Mouse (Mus musculus) cerebellum, postnatal 14 days (tissue): ENCODE measurements around the gene Lefty2.
A peak's percentile ranks its signal among the peaks of the same experiment; 100 is the strongest.
"Not testable (repeated sequence)": the region's sequence is repeated elsewhere in the genome, so short reads cannot be mapped to it uniquely, and the experiment has no call there.

Experiments
- DNase-seq, 2 experiments: peaks; one replicate each; pipeline ENCODE4 v3.0.0; 2021; ENCODE audit warnings: mixed read lengths in 2 of 2

The Lefty2 gene

DNA sequence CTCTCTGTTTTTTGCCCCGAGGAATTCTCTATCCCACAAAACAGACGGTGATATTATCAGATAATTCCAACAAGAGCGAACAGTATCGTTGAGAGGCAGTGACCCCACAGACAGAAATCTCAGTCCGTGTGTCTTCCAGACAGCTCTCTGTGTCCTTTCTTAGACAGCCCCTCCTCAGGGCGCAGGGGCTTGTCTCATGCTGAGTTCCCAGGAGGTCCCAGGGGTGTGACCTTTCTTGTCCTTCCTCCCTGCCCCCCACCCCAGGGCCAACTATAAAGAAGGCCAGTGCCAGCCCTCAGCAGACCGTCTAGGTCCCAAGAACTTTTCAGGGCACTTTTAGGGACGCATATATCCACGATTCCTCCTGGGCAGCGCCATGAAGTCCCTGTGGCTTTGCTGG, at the start of gene Lefty2:
TSS of gene Lefty2 (plus strand) at position 301 of the 400 bp plus-strand sequence.
- no peak for DNase-seq

DNA sequence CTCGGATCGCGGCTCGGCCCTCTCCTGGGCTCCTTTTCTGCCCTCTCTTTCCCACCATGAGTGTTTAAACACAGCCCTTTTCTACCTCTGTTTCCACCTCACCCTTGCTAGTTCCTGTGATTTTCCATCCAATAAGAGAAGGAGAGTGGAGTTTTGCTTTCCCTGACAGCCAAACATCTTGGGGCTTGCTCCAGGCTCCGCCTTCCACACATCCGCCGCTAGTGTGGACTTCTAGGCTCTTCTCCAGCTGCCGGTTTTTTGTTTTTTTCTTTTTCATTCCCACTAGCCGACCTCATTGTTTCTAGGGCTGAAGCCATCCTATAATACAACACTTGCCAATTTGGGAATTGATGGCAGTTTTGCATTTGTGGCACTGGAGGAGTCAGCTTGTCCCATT, 44.8 kb upstream of the Lefty2 start:
- DNase-seq: peak; percentile 72 to 78

DNA sequence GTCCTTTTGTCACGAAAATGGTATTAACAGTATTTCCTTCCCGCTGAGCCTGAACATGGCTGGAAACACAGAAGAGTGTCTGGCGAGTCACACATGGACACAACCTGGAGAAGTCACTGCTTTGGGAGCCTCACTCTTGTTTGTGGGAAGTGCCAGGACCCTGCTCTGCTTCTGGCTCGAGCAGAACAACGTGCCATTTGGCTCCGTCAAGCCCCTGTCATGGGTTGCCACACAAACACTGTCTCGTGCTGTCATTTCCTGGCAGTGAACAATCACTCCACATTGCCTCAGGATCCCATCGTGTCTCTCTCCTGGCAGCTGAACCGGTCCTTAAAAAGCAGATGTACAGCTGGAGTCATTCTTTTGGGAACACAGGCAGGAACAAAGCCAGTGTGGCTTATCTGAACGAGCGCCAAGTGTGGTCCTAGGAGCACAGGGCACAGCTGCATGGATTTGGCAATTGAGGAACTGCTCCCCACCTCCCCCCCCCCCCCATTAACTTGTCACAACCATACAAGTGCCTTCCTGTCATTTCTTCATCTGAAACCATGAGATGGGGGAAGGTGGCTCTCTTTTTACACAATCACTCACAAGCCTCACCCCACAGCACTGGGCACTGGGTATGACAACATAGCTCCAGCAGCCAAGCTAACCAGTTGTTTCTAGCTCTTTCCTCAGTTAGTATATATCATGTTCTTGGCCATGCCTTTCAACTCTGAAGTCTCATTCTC, 44.2 kb upstream of the Lefty2 start:
- peak; percentile 81 to 86 for DNase-seq

DNA sequence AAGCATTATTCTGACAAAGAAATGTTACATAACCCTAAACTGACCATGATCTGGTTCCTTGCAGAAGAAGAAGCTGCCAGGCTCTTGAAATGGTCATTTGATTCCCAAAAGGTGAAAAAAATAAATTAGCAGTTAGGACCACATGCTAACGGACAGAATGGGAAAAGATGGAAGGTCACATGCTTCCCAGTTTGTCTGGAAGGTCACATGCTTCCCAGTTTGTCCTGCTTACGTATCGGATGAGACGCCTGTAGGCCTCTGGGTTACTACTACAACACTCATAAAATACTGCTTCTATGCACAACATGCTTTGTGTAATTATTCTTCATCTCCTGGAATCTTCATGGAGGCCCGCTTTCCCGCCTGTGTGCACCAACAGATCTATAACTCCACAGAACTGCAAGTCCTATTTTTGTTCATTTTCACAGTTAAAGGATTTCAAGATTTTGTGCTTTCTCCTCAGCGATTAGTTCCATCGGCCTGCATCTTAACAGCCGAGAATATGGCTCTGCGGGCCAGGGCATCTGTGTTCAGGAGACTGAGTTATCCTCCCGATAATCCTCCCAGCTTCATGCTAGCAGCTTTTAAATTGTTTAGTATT, 43.1 kb upstream of the Lefty2 start:
- no peak for DNase-seq

DNA sequence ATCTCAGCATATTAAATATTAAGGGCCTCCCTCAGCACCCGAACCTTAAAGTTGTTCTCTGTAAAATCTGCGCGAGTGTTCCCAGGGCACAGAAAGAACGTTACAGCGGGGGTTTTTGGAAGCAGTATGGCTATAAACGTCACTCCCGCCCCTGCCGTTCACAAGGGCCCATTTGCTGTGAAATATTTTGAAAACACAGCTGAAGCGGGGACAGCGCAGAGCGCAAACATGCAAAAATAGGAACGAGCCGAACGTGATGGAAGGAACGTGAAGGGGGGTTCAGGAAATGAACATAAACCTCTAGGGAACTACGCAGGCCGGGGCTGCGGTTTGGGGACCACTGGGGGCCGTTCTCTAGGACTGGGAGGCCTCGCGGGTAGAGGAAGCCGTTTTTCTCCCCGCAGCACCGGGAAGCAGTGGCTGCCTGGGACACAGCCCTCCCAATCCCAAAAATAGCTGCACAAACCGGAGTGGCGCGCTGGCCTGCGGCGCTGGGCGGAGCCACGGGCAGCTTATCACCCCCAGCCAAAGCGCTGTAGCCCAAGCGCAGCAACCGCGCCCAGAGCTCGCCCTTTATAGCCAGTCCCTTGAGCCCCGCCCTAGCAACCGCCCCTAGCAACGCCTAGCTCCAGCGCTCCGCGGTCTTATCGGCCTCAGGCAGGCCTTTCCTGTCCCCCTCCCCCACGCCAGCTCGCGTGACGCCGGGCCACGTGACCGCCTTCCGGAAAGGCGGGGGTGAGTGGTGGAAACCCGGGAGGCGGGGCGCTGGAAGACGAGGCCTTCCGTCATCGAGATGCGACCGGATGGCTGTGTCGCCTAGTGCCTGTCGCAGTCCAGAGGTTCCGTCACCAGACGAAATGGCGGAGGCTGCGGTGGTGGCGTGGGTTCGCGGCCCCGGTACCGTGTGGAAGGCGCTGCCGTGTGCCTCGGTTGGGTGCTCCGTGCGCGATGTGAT, 42.3 kb upstream of the Lefty2 start, which contains the start of gene Sde2:
TSS of gene Sde2 (plus strand) at position 812 of the 955 bp plus-strand sequence.
- peak; percentile 100 for DNase-seq

DNA sequence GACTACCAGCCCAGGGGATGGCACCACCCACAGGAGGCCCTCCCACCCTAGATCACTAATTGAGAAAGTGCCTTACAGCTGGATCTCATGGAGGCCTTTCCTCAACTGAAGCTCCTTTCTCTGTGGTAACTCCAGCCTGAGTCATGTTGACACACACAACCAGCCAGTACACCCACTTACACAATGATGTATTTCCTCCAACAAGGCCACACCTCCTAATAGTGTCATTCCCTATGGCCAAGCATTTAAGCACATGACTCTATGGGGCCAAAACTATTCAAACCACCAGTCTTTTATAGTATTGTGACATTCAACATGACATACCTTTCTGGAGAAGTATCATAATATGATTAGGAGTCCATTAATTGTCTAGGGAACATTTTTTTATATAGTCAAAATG, 34.1 kb upstream of the Lefty2 start:
- DNase-seq: no peak

DNA sequence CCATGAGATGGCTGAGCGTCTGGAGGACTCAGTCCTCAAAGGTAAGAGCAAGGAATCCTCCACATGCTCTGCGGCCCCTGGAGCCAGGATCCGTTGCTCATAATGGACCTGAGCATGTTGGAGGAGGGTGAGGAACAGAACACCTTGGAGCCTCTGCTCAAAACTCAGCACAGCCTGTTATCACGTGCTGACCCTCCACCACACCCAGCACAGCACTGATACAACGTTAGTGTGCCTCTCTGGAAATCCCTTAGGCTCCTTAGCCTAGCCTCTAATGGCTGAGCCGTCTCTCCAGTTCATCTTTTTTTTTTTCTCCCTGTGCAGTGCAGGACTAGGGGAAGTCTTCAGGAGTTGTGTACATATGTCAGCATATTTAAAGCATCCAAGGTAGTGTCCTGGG, 32.9 kb upstream of the Lefty2 start:
- no peak for DNase-seq

DNA sequence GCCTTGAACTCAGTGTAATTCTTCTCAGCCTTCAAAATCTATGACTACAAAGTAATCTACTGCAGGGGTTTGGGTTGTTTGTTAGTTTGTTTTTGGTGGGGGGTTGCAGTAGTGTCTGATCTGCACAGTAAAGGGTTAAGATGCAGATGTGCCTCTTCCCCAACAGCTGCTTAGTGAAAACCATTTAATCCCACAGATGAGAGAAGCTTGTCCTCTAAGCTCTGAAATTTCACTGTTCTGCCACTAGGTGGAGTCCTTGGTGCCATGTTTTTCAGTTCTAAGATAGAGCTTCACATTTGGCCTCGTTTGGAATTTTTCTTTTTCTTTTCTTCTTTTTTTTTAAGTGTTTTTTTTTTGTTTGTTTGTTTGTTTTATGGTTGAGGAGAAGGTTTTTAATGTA, 29.3 kb upstream of the Lefty2 start:
- peak; percentile 26 to 47 for DNase-seq

DNA sequence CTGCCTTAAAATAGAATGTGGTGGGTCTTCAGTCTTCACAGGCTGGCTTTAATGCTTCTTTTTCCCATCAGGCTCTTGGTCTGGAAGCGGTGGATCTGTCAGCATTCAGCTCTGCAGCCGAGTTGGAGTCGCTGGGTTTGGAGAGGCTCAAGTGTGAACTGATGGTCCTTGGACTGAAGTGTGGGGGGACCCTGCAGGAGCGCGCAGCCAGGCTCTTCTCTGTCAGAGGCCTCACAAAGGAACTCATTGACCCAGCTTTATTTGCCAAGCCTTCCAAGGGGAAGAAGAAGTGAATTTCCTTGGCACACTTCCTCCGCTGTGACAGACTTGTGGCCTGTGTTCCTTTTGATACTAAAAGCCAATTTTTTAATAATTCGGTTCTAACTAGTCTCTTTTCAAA, 26.9 kb upstream of the Lefty2 start:
- DNase-seq: no peak

DNA sequence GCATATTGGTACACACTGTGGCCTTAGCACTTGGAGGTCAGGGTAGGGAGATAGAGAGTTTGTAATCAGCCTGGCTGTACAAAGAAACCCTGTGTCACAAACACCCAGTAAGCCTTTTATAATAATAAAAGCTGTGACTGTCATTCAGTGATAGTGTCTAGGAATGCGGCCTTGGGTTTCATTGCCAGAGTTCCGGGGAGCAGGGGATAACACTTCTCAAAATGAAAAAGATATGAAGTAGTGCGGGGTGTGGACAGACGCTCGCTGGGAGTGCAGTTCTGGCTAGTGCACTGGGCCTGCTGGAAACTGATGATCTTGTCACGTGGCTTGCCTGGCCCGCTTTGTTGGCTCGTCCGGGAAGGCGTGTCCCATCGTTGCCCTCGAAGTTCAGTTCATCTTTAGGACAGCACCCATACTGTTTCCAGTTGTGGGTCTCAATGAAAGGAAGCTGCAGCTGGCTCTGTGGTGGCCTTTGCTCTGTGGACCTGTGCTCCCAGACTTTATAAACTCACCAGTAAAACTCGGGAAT, 22.7 kb upstream of the Lefty2 start:
- no peak for DNase-seq

DNA sequence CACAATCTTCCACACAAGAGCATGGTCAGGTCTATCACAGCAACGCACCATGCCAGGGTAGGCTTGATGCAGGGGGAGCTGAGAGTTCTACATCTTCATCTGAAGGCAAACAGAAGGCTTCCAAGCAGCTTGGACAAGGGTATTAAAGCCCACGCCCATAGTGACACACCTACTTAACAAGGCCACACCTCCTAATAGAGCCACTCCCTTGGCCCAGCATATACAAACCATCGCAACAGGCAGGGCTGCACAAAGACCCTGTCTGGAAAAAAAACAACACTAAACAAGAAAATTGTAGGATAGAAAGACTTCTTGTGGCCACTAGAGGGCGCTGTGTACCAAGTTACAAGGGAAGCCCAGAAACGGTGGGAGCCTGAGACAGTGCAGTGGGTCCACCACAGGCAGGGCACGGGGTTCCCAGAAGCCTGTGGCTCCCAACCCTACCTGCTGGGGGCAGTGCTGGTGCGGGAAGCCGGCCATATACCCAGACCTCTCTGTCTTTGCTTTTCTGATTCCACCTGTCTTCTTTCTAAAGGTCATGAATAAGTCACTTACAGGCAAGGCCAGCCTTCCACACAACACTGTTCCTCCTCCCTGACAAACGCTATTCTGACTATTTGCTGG, 18.9 kb upstream of the Lefty2 start:
- DNase-seq: peak; percentile 45 to 75

DNA sequence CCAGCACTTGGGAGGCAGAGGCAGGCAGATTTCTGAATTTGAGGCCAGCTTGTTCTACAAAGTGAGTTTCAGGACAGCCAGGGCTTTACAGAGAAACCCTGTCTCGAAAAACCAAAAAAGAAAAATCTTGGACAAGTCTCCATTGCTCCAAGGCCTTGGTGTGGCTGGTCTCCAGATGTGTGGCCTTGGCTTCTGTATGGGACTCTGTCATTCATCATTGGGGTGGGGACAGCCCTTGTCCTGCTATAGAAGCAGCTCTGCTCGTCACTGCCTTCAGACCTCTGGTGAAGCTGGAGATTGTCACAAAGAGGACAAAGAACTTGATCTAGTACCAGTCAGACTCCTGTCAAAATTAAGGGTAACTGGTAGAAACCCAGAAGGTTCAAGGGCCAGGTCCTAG, 18.3 kb upstream of the Lefty2 start:
- DNase-seq: no peak

DNA sequence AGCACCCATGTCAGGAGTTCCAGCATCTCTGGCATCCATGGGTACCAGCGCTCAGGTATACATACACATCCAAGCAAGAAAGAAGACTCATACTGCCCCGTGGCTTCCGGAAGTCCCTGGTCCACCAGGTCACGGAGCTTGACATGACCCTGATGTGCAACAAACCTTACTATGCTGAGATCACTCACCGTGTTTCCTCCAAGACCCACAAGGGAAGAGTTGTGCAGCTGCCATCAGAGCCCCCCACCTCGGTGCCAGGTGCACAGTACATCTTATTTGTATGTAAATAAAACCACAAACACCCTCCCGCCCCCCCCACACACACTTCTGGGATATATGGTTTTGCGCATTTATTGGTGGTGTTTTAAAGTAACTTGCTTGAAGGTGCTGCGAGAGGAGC, 17.8 kb upstream of the Lefty2 start:
- DNase-seq: no peak

DNA sequence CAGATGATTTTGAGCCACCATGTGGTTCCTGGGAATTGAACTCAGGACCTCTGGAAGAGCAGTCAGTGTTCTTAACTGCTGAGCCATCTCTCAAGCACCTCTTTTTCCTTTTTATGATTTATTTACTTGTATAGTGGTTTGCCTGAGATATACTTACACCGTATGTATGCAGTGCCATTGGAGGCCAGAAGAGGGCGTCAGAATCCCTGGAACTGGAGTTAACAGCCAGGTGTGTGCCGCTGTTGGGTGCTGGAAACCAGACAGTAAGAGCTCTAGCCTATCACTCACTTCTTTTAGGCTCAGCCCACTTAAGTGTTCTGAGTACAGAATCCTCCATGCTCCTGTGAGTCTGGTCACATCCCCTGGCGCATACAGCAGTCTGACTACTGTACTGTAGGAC, 15.4 kb upstream of the Lefty2 start:
- DNase-seq: no peak

DNA sequence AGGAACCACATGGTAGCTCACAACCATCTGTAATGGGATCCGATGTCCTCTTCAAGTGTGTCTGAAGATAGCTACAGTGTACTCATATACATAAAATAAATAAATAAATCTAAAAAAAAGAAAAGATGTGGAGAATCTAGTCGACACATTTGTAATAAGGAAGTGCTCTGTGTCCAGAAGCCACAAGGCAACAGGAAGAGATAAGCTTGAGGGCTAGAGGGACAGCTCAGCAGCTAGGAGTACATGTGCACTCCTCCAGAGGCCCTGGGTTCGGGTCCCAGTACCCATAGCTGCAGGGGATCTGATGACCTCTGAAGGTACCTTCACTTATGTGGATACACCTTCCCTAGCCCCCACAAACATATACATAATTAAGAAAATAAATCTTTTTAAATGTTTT, 11.1 kb upstream of the Lefty2 start:
- no peak for DNase-seq

DNA sequence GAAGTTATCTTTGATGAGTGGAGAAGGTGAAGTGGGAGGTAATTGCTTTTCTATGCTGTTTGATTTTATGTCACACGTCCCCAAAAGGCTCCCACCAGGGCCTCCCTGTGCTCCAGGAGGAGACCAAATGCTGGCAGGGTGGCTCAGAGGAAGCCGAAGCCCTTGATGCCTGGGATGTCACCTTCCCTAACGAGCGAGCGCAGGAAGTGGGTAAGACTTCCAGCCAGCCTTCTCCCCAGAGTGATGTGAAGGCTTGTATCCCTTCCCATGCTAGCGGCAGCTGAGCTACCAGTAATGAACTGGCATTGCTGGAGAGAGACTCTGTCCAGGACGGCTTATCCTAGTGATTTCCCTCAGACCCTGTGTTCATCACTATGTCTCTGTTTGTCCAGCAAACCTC, 9.2 kb upstream of the Lefty2 start:
- no peak for DNase-seq

DNA sequence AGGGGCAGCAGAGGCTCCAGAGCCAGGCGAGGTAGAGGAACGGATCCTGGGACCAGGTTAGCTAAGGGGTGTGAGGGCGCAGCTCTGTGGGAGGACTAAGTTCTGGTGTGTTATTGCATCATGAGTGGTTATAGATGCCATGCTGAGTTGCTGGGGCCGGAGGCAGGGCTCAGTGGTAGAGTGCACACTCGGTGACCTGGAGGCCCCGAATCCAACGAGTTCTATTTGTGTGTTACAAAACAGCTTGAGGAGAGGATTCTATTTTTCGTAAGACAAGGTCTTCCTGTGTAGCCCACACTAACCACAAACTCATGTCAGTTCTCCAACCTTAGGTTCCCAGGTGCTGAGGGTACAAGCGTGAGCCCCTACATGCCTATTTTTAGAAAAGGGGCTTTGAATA, 8.4 kb upstream of the Lefty2 start:
- DNase-seq: no peak

DNA sequence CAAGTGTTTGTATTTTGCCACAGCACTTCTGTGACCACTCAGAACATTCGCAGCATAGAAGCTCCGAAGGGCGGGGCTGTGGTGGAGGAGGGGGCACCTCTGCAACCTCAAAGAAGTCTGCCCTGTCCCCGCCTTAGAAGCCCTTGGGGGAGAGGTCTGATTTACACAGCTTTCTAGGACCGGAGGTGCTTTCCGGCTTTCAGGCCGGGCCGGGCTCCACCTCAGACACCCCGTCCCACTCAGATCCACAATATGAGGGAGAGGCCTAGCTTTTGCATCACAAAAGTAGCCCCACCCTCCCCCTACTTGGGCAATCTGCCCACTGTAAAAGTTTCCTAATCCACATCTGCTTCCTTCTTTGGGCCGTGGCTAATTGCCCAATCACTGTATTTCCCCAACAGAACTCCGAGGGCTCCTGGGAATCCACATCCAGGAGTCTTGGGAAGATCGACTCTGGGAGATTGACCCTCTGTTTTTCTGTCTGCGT, 4.3 kb upstream of the Lefty2 start:
- DNase-seq: no peak

DNA sequence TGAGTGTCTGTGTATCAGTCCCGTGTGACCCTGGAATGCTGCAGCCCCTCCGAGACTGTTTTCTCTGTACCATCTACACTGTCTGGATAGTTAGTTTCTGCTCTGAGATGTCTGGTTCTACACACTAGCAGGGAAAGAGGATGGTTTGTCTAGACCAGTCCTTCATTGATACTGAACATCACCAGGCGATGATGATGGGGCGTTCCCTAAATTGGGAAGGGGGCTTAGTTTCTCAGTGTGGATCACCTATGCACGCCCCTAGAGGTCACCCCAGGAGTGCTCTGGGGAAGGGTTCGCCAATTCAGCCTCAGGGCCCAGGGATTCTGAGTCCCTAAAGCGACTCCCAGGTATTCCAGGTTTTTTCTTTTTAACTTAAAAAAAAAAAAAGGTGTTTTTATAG, 3.7 kb upstream of the Lefty2 start:
- DNase-seq: no peak

DNA sequence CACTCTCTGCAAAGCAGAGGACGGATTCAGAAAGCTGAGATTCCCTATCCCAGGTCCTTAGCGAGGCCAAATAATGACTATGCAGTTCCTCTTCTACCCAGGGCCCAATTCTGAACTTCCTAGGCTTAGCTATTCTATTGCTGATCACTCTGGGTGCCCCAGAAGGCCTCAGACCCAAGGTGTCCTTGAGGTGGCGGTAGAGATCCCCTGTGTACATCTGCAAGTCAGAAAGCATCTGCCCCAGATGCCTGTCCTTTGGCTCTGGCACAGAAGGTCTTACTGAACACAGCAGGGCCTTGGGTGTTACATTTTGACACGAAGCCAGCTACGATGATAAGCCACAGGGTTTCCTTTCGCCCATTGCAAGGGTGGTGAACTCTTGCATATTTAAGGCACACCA, 3.1 kb upstream of the Lefty2 start:
- no peak for DNase-seq

DNA sequence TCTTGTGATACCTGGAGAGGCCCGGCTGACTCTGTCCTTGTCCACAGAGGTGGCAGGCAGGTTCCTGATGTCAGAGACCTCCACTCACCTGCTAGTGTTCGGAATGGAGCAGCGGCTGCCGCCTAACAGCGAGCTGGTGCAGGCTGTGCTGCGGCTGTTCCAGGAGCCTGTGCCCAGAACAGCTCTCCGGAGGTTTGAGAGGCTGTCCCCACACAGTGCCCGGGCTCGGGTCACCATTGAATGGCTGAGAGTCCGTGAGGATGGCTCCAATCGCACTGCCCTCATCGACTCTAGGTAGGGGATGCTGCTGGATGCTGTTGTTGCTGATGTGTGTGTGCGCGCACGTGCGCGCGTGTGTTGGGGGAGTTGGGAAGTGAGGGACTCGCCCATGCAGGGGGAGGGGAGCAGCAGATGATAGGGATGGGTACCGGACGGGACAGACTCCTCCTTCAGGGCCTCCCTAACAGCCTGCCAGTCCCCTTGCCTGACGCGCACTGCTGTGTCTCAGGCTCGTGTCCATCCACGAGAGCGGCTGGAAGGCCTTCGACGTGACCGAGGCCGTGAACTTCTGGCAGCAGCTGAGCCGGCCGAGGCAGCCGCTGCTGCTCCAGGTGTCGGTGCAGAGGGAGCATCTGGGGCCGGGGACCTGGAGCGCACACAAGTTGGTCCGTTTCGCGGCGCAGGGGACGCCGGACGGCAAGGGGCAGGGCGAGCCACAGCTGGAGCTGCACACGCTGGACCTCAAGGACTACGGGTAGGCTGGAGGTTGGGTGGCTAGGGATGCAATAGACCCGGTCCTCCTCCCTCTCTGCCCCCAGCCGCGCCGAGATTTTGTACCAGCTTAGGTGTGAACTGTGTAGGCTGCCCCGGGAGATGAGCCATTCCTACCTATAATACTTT, 1.4 kb downstream of the Lefty2 start:
- DNase-seq: not testable (repeated sequence)

DNA sequence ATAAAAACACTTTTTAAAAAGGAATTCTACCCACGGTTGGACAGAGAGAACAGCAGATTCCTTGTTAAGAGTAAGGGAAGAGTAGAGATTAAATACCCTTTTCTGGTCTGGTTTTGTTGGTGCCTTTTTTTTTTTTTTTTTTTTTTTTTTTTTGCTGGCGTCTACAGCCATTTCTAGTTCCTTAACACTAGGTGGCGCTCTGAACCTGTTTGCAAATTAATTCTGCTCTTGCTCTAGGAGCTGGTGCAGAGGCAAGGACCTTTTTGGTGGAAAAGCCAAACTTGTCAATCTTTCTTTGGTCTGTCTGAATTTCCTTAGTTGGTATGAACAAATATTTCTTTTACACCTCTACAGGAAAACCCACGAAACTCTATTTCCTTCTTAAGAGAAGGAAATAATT, 8.2 kb downstream of the Lefty2 start:
- peak; percentile 55 to 61 for DNase-seq
